Mouse (Mus musculus): ENCODE results near the gene Trim65. TPM values are rescaled to one million over a fixed set of nuclear protein-coding genes. Genes with fewer than 3 reads are reported as not detected.
"Not testable (repeated sequence)": the region's sequence is repeated elsewhere in the genome, so short reads cannot be mapped to it uniquely, and the experiment has no call there.

Trim65 gene
- total RNA-seq, 2 experiments from 2014 or later = 3.3 to 3.6 TPM

- peak; percentile 72 for DNase-seq
These were observed 22.3 kb downstream of the Trim65 start for GRCm38 (mm10) chr11:116108464-116109137.

DNA sequence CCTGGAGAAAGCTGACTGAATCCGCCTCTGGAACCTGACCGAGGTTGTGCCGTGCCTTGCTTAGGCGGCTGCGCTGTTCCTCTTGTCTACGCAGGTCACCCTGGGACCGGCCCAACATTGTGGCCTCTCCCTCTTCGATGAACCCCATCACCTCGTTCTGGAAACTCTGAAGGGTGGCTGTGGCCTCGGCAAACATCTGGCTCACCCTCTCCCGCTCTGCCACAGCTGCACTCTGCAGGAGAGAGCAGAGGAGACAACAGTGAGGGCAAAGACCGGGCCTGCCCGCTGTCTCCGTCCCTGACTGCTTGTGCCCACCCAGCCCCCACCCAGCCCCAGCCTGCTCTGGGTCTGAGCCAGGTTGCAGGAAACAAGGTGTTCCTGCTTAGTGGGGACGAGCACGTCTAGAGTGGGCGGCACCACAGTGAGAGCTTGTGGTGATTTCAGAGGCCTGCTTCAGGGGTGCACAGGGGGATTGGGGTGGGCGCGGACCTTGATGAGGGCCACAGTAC is 23.1 kb downstream of the Trim65 start:
- DNase-seq = no peak

DNA sequence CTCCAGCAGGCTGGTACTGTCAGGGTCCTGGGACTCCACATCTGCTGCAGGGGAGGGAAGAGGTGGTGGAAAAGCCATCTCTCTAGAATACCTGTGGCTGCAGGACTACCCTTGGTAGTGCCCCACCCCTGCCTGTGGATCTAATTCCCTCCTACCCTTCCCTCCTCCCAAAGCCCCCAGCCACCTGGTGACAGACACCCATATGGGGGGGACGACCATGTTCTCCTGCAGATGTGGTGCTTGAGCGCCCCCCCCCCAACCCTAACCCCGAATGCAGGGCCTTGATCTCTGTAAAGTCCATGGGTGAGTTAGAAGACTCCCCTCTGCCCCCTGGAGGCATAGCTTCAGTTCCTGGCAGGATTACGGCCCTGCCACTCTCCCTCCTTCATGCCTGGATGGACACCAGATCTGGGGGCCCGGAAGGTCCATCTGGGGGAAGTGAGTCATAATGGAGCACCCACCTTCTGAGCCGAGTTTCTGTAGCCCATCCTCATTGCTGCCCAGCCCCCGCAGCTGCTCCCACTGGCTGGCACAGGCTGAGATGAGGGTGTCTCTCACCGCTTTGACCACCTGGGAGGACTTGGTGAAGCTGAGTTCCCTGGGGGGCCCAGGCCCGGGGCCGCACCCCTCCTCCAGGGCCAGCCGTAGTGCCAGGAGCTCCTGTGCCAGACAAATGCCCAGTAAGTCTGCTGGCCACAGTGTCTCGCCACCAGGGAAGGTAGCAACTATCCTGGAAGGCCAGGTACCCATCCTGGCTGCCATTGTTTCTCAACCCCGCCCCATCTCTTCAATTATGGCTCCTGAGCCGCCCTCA is 23.8 kb downstream of the Trim65 start:
- peak; percentile 24 for DNase-seq

- DNase-seq = no peak
These were observed 24.6 kb downstream of the Trim65 start for GRCm38 (mm10) chr11:116106154-116106962.

GRCm38 (mm10) chr11:116105065-116105464 is 25.9 kb downstream of the Trim65 start:
- no peak for DNase-seq

DNA sequence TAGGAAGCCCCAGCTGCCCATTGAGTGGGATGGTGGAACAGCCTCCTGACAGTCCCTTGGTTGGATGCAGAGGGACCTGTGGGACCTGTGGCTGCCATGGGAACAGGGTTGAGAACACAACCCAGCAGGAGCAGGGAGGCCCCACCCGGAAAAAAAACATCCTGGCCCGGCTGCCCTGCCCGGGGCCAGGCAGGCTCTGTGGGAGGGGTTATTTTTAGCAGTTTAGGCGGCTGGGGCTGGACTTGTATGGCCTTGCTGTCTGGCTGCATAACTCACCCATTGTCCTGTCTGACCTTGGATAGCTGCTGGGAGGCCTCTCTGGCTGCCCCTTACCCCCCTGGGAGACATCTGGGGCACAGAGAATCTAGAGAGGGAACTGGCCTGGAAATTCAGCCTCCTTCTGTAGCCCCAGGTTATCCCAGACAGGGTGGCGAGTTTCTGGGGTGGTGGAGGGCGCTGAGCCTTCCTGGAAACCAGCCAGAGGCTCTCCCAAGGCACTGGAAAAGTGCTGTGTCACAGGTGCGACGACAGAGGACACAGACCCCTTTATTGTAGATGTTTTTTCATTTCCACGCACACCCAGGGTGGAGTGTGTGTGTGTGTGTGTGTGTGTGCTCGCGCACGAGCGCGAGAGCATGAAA is 26.8 kb downstream of the Trim65 start:
- DNase-seq = peak; percentile 57

- no peak for DNase-seq
These were observed 27.4 kb downstream of the Trim65 start for GRCm38 (mm10) chr11:116103572-116103971.

- DNase-seq = no peak
These were observed 28.5 kb downstream of the Trim65 start for GRCm38 (mm10) chr11:116102472-116102871.

DNA sequence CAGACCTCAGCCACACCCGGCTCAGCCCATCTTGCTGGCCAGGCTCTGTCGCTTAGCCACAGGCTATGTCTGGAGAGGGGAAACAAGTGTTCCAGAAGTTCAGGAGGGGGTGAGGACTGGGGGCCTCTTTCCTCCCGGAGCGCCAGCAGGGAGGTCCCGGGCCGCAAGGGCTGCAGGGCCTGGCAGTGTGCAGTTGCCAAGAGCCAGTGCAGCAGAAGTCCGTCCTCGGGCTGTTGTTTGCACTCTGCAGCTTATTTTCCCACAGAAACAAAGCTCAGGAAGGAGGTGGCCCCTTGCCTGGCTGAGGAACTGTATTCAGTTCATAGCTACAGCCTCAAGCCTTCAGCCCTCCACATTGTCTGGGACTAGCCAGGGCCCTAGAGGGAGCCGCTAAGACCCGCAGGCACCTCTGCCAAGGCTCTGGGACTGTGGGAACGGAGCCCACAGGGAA is 29.0 kb downstream of the Trim65 start:
- DNase-seq = peak; percentile 47

DNA sequence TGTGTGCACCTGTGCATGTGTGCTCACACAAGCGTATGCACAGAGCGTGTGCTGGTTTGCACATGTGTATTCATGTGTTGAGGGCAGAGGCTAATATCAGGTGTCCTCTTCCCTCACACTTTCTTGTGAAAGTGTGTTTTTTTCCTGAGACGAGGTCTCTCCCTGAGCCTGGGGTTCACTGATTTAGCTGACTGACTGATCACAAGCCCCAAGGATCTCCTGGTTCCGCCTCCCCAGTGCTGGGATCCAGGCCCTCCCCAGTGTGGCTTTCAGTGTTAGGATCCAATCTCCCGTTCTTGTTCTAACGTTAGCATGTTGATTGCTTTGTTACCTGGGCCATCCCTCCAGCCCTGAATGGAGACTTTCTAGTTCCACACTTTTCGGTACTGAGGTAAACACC is 30.1 kb downstream of the Trim65 start:
- no peak for DNase-seq

DNA sequence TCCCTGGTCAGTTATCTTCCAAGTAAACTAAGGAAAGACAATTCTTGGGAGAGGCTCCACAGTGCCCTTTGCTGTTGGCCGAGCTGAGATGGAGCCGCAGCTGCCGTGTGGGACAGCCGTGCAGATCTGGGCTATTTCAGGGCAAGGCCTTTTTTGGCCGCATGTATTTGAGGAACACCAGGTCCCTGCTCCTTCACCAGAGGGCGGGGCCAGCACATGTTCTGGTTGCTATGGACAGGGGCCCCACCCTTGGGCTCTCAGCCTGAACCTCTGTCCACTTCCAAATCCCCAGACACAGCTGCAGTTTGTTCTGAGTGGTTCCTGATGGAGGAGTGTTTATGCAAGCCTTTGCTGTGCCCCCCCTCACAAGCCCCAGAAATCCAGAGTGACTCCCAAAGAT is 30.5 kb downstream of the Trim65 start:
- peak; percentile 64 for DNase-seq

GRCm38 (mm10) chr11:116099462-116099861 is 31.5 kb downstream of the Trim65 start:
- DNase-seq = no peak

- DNase-seq = no peak
These were observed 32.0 kb downstream of the Trim65 start for GRCm38 (mm10) chr11:116098711-116099460.

- peak; percentile 47 for DNase-seq
These were observed 34.5 kb downstream of the Trim65 start for GRCm38 (mm10) chr11:116096213-116097108.

DNA sequence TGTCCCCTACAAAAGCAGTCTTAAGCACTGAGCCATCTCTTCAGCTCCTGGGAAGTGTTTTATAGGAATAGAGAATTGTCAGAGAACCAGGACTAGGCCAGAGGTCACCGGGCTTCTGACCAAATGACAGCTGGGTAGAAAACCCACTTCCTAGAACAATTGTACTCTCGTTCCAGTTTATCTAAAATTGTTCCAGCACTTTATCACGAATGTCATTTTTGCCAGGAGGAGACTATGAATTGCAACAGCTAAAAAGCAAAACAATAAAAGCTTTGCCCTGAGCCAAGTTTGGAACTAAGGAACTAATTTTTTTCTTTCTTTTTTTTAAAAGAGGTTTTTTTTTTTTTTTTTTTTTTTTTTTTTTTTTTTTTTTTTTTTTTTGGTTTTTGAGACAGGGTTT is 35.4 kb downstream of the Trim65 start:
- no peak for DNase-seq

- no peak for DNase-seq
These were observed 37.0 kb downstream of the Trim65 start for GRCm38 (mm10) chr11:116093771-116094565.

DNA sequence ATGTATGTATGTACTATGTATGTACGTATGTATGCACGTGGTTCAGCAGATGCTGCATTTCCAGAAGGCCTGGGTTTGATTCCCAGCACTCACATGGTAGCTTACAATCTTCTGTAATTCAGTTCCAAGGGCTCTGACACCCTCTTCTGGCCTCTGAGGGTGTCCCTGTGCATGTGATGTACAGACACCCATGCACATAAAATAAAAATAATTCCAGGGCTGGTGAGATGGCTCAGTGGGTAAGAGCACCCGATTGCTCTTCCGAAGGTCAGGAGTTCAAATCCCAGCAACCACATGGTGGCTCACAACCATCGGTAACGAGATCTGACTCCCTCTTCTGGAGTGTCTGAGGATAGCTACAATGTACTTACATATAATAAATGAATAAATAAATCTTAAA is 38.0 kb downstream of the Trim65 start:
- not testable (repeated sequence) for DNase-seq

GRCm38 (mm10) chr11:116091591-116091990 is 39.3 kb downstream of the Trim65 start:
- no peak for DNase-seq

DNA sequence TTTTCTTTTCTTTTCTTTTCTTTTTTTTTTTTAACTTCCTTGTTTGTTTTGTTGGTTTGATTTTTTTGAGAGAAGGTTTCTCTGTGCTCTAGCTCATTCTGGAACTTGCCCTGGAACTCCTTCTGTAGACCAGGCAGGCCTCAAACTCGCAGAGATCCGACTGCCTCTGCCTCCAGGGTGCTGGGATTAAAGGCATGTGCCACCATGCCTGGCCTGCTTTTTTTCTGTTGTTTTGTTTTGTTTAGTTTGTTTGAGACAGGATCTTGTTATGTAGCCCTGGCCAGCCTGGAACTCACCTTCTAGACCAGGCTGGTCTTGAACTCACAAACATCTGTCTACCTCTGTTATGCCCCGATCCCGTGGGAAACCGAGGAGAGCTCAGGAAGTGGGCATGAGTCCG is 41.4 kb downstream of the Trim65 start:
- no peak for DNase-seq

All from gastrocnemius, postnatal 10 days (tissue).